Mouse (Mus musculus) A20 (cell line): ENCODE measurements around the gene Spaca1.
"Not testable (repeated sequence)": the region's sequence is repeated elsewhere in the genome, so short reads cannot be mapped to it uniquely, and the experiment has no call there.

Experiments
- DNase-seq: peaks from one replicate; pipeline ENCODE4 v3.0.0-alpha.2; 2011; ENCODE audit warnings: low read depth, low spot score

Gene Spaca1

DNA sequence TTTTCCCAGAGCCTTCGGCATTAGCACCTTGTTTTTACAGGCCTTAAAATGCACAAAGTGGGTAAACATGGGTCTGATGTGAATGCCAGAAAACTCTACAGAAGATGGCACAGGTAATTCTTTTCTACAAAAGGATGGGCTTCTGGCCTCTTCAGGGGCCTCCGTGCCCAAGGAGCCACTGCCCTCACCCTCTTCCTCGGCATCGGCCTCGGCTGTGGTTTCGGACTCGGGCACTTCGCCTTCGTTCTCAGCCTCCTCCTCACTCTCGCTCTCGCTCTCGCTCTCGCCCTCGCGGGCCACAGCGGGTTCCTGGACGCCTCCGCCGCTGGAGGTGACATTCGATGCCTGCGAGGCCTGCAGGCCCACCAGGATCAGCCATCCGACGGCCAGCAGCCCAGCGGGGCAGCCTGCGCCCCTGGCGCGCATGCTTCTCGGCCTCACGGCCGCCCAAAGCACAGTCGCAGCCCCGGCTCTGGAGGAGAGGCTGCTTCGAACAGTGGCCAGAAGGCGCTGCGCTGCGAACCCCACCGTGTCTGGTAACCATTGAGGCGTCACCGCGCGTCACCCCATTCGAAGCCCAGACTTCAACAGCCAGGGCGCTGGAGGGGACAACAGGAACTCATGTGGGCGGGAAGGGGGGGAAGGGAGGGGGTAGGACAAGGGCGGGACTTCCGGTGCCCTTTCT, at the start of gene Spaca1:
TSS of gene Spaca1 (minus strand) at position 621 of the 685 bp plus-strand sequence.
- DNase-seq: no peak

DNA sequence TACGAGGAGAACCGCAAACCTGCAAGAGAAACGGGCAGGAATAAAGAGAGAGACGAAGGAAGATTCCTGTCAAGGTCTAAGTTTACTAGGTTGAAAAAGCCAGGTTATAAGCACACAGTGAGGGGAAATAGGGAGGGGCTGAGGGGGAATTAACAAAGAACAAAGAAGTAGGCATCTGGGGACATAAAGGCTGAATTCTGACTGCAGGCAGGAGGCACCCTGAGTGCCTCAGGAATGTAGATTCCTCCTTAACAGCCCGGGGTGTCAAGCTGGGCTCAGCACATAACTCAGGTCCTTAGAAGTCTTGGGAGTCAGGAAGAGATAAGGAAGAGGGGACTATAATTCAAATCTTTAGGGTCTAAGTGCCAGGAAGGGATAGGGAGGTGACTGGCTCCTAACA, 37.3 kb upstream of the Spaca1 start:
- DNase-seq: not testable (repeated sequence)

DNA sequence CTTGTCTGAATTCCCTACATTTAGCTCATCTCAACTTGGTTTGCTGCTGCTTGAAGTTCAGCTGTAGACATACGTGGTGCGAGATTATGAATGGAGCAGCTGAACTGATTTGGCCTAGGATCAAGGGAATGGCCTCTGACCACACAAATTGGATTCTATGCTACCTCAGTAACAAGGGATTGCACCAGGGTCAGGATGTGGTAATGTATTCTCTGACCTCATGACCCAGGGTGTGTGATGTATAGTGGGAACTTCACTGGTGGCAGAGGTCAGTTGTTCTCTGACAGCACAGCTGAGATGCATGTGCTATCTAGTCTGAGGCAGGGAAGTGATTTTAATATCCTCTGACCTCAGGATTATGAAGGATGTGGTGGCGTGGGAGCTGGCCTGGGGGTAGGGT, 31.1 kb upstream of the Spaca1 start:
- no peak for DNase-seq

DNA sequence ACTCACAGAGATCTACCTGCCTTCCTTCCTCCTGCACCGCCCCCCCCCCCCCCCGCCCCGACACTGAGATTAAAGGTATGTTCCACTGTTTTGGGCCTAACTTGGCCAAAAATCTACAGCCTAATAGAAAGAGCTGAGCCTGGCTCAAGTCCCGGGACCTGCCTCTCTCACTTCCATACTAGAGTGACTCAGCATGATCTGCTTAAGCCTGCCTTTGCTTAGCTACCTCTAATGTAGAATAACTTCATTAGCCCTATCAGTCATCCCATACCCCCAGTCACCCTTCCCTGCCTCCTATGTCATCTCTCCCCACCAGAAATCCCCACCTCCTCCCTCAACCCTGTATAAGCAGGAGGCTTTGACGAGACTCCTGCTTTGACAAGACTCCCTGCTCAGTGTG, 19.0 kb upstream of the Spaca1 start:
- no peak for DNase-seq

DNA sequence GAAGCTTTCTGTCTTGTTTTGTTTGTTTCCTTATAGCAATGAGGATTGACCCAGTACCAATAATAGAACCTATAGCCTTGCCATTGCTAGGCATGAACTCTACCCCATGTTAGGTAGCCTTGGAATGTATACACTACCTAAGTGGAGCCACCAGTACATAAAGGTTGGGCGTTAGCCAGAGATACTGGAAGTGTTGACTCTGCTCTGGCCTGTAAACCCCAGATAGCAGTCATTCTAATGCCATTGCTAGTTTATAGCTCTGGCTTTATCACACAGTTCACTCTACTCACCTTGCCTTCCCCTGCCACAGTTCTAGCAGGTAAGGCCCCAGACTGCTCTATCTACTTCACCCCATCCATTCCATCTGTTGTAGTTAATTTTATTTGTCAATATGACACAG, 8.3 kb upstream of the Spaca1 start:
- DNase-seq: no peak

DNA sequence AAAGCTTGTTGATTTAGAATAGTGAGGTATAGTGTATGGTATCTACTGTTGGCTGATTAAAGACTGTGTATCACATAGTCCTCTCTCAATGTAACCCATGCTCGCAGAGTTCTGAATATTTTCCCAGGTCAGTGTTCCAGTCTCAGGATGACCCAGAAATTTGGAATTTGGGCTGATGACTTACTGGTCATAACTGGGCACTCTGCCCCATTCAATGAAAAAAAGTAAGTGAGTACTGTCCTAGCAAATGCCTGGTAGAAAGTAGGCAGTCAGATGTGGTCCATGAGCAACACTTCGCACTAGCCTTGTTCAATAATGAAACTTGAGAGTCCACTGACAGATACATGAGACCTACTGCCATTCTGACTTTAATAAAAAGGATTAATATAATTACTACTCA, 23.2 kb downstream of the Spaca1 start:
- DNase-seq: no peak

DNA sequence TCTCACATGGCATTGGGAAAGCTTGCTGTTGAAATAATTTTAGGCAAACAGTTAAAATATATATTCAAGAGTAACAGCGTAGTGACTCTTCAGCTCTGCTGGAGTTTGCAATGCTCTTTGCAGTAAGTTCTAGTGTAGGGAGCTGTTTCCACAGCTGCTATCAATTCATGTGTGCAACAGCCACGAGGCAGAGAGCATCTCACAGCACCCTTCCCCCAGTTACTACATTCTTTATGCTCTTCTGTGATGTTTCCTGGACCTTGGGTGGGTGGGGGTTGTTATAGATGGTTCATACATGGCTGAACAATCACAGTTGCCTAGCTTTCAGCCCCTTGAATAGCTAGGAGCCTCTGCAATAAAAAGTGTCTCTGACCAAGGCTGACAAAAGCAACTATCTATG, 28.5 kb downstream of the Spaca1 start:
- no peak for DNase-seq

DNA sequence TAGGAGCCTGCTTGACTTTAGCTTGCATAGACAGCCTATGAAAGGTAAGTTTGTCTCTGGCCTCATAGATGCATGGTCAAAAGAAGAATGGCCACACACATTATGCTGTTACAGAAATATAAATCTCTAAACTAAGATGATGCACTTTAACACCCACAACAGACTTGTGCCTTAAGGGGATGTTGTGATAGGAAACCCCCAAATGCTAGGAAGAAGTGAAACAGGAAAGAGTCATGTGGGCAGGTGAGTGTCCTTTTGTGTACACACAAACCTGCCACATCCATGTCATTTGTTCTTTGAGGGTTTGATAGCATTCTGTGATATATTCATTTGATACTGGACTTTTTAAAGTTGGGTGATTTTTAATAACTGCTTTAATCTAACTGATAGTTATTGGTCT, 53.6 kb downstream of the Spaca1 start:
- DNase-seq: peak; percentile 7

DNA sequence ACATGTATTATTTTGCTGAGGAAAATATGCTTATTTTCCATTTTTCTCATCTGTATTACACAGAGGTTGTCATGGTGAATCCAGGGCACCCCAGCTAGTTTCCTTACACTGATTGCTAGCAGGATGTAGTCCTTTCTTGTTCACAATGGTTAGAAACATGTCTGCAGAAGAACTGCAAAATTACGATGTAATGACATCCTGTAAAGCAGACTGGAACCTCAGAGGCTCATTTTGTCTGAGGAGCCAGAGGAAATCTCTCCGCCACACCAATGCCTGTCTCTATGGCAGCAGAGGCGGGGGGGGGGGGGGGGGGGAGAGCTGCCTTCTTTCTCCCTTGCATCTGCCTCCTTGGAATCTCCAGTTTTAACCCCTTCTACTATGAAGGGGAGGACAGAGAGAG, 57.3 kb downstream of the Spaca1 start:
- DNase-seq: no peak

DNA sequence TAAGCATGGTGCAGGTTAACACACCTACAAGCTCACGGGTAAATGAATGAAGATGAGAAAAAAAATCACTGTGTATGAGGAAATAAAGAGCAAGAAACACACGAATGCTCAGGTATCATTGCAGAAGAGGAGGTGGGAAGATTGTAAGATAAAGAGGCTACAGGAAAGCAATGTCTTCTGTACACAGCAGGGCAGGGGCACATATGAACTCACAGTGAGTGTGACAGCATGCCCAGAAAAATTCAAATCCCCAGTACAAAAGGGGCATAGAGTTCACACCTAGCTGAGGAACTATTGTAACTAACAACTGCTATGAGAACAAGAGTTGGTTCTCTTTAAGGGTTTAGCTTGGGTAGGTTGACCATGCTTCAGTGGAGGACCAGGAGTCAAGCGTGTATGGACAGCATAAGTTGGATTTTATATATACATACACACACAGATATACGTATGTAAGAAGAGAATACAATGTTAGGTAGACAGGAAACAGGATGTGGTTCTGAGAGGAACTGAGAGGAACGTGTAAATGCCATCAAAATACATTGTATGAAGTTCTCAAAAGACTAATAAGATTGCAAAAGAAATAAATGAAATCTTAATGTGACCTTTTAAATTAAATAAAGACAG, 61.4 kb downstream of the Spaca1 start:
- no peak for DNase-seq
